Mouse (Mus musculus) induced T-regulatory cell, adult 2 months (primary cell): ENCODE results near the gene Cd300lg.
A peak's percentile ranks its signal among the peaks of the same experiment; 100 is the strongest.

Experiments used
- DNase-seq: peaks from one replicate; pipeline ENCODE4 v3.0.0-alpha.2; 2012; ENCODE audit warnings: low read depth

Gene Cd300lg

GRCm38 (mm10) chr11:102096887-102097391, 55.6 kb downstream of the Cd300lg start:
- peak; percentile 85 for DNase-seq

GRCm38 (mm10) chr11:102101219-102101618, 59.9 kb downstream of the Cd300lg start, which contains the start of gene Ppy:
Gene Ppy (minus strand): TSS chr11:102101319.
- DNase-seq: no peak

GRCm38 (mm10) chr11:102102485-102103258, 61.4 kb downstream of the Cd300lg start:
- DNase-seq: peak; percentile 75
